Mouse (Mus musculus) embryonic facial prominence, embryonic 14.5 days (tissue): Measurements from ENCODE around the gene Crk. TPM values are rescaled to one million over a fixed set of nuclear protein-coding genes. Genes with fewer than 3 reads are reported as not detected.
A peak's percentile ranks its signal among the peaks of the same experiment; 100 is the strongest.

ENCODE experiments used
- ATAC-seq: fragments of 200-750 bp; cut with Nextera tagmentation; 2 replicates; pipeline ENCODE4 v1.8.0; 2017; ENCODE audit warnings: low read depth, moderate number of reproducible peaks, moderate TSS enrichment
- DNase-seq: peaks from one replicate; pipeline ENCODE4 v3.0.0-alpha.2; 2015; ENCODE audit warnings: low spot score
- H3K27ac ChIP-seq: fragments of 300-500 bp; sonication (generic); replicated peaks from 2 replicates; pipeline ENCODE4 v1.5.1; 2014; ENCODE audit warnings: low read depth, mild to moderate bottlenecking, low read length, moderate library complexity
- H3K27me3 ChIP-seq: fragments of 300-500 bp; sonication (generic); replicated peaks from 2 replicates; pipeline ENCODE4 v1.6.1; 2014; ENCODE audit warnings: low read length; ENCODE audit not compliant: control insufficient read depth, insufficient read depth
- H3K36me3 ChIP-seq: fragments of 300-500 bp; sonication (generic); 2 replicates; pipeline ENCODE4 v1.6.1; 2014; ENCODE audit warnings: low read length, mixed read lengths; ENCODE audit not compliant: control insufficient read depth, insufficient read depth
- H3K4me1 ChIP-seq: fragments of 300-500 bp; sonication (generic); 2 replicates; pipeline ENCODE4 v1.6.1; 2014; ENCODE audit warnings: antibody characterized with exemption, low read length; ENCODE audit not compliant: control insufficient read depth, insufficient read depth
- H3K4me2 ChIP-seq: fragments of 300-500 bp; sonication (generic); 2 replicates; pipeline ENCODE4 v1.6.1; 2014; ENCODE audit warnings: low read depth, mild to moderate bottlenecking, low read length, moderate library complexity, mixed read lengths
- H3K4me3 ChIP-seq: fragments of 300-500 bp; sonication (generic); 2 replicates; pipeline ENCODE4 v1.5.1; 2014; ENCODE audit warnings: low read depth, mild to moderate bottlenecking, low read length
- H3K9ac ChIP-seq: fragments of 300-500 bp; sonication (generic); 2 replicates; pipeline ENCODE4 v1.6.1; 2014; ENCODE audit warnings: low read depth, mild to moderate bottlenecking, low read length, moderate library complexity, mixed read lengths
- H3K9me3 ChIP-seq: fragments of 300-500 bp; sonication (generic); 2 replicates; pipeline ENCODE4 v1.6.1; 2016; ENCODE audit warnings: low read length; ENCODE audit not compliant: control insufficient read depth
- WGBS: fragments of 180-500 bp; shearing (Covaris S2); extraction: QIAGEN DNeasy Blood & Tissue Kit; methylation state at CpG from one replicate; pipeline ENCODE4 v1.1.7; 2014; 5-methylcytosine and 5-hydroxymethylcytosine counted together
- polyA plus RNA-seq: library from polyadenylated mRNA; unstranded; fragments of >200 nt; fragmentation: Nextera tagmentation; extraction: Ambion mirVana; gene quantifications from 2 replicates; pipeline ENCODE4 v1.2.1, GENCODE M21; 2014

The Crk gene
- polyA plus RNA-seq, 1 experiment from 2014 or later, result 106 TPM

DNA sequence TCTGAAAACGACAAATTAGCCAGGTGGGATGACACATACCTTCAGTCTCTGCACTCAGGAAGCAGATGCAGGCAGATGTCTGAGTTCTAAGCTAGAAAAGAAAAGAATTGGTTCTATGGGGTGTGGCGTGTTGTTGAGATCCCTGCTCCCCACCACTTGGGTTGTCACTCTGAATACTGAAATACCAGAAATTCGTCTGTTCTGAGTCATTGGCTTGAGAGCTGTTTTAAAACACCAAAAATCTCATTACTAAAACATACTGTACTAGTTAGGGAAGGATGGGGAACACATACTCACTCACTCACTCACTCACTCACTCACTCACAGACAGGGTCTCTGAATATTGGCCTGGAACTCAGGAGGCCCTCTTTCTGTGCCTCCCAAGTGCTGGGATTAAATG is 57.9 kb downstream of the Crk start:
- peak overlapping the region; percentile 21; the same call in 1 of the 2 replicates for H3K4me2 ChIP-seq
- WGBS, result 57% methylated on average over 3 of the region's 3 CpGs

DNA sequence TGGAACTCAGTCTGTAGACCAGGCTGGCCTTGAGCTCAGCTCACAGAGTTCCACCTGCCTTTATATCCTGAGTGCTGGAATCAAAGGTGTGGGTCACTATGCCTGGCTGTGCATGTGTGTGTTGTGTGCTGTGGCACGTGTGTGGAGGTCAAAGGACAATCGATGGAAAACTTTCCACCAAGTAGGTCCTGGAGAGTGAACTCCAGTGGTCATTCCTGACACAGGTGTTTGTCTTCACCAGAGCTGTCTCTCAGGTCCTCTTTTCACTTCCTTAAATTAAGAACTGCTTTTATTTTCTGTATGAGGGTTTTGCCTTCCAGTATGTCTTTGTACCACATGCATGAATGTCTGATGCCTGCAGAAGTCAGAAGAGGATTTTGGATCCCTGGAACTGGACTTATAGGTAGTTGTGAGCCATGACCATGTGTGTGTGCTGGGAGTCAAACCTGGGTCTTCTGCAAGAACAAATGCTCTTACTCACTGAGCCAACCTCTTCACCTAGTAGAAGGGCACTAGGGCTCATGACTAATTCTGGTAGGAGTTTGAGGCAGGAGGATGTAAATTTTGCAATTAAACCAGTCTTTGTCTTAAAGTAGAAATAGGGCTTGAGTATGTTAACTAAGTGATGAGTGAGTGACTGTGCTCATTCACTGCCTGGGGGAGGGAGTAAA is 58.9 kb downstream of the Crk start:
- Histone ChIP-seq H3K36me3 (peaks cover 37% of the 10 kb centered on the region), H3K27ac (no peak overlapping the region), H3K4me2 (no peak overlapping the region), H3K4me3 (no peak overlapping the region), H3K9me3 (no peaks in the 10 kb centered on the region), H3K27me3 (no peaks in the 10 kb centered on the region), H3K4me1 (peaks cover 42% of the 10 kb centered on the region), H3K9ac (no peak overlapping the region)
- ATAC-seq (no peak), DNase-seq (no peak)
- 79% methylated on average over 2 of the region's 2 CpGs for WGBS

More for the DNA sequence above, 57.9 kb downstream of the Crk start:
- no peak for DNase-seq
- no peak for ATAC-seq
- Histone ChIP-seq H3K4me1 (peaks cover 42% of the 10 kb centered on the region), H3K27me3 (no peaks in the 10 kb centered on the region), H3K9me3 (no peaks in the 10 kb centered on the region), H3K9ac (no peak overlapping the region), H3K36me3 (peaks cover 31% of the 10 kb centered on the region), H3K27ac (no peak overlapping the region), H3K4me3 (0 out of 2 replicates have a peak overlapping the region, but pooled peaks have one; percentile 0)

DNA sequence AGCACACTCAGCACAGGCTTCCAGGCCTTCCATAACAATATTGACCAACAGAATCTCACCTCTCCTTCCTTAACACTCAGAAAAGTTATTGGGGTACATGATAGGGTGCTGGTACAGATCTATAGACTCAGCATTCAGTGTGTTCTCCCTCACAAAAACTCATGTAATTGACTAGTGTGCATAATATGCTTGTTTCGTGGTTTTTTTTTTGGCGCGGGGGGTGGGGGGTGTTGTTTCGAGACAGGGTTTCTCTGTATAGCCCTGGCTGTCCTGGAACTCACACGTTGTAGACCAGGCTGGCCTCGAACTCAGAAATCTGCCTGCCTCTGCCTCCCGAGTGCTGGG is 59.4 kb downstream of the Crk start:
- no peak overlapping the region for H3K4me2 ChIP-seq
- peaks cover 42% of the 10 kb centered on the region for H3K4me1 ChIP-seq
- H3K9ac ChIP-seq, result no peak overlapping the region
- no peak overlapping the region for H3K27ac ChIP-seq
- ATAC-seq (no peak), DNase-seq (no peak)
- no peaks in the 10 kb centered on the region for H3K9me3 ChIP-seq
- H3K4me3 ChIP-seq, result no peak overlapping the region
- H3K27me3 ChIP-seq, result no peaks in the 10 kb centered on the region
- H3K36me3 ChIP-seq, result peaks cover 41% of the 10 kb centered on the region
- 95% methylated on average over 7 of the region's 7 CpGs for WGBS

DNA sequence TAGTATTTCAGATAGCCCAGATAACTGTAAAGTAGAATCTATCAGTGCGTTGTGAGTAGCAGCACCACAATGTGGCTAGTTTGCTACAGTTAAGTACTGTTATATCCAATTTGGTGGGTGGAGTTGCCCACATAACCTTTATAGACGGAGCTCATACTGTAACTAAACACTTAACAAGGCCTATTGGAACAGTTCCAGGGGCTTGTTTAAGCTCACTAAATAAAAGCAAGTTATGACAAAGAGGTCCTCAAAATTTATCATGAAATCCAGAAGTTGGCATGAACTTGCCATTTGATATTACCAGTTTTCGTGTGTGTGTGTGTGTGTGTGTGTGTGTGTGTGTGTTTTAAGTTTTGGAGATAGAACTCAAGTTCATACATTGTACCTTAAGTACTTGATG is 61.1 kb downstream of the Crk start:
- Histone ChIP-seq H3K27ac (no peak overlapping the region), H3K27me3 (no peaks in the 10 kb centered on the region), H3K4me1 (peaks cover 35% of the 10 kb centered on the region), H3K4me3 (no peak overlapping the region), H3K4me2 (no peak overlapping the region), H3K36me3 (peaks cover 41% of the 10 kb centered on the region), H3K9ac (no peak overlapping the region), H3K9me3 (no peaks in the 10 kb centered on the region)
- 50% methylated on average over 3 of the region's 3 CpGs for WGBS
- DNase-seq (peak; percentile 71), ATAC-seq (no peak)

DNA sequence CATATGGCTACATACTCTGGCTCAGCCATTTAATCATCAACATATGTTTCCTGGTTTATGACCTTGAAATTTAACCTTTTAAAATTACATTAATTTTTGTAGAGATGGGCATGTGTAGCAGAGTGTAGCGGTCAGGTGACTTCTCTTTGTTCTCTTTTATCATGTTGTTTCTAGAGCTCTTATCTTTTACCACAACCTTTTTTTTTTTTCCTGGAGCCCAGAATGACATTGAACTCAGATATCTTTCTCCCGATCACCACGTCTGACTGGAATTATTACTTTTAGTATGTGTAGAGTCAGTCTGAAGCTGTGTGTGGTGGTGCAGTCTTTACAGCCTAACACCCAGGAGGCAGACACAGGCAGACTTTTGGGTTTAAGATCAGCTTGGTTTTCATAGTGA is 62.6 kb downstream of the Crk start:
- H3K4me2 ChIP-seq, result no peak overlapping the region
- DNase-seq, result no peak
- H3K27me3 ChIP-seq, result no peaks in the 10 kb centered on the region
- no peaks in the 10 kb centered on the region for H3K9me3 ChIP-seq
- H3K4me3 ChIP-seq, result no peak overlapping the region
- peaks cover 30% of the 10 kb centered on the region for H3K4me1 ChIP-seq
- H3K27ac ChIP-seq, result no peak overlapping the region
- ATAC-seq, result no peak
- H3K36me3 ChIP-seq, result peaks cover 41% of the 10 kb centered on the region
- WGBS, result 58% methylated on average over 3 of the region's 3 CpGs
- H3K9ac ChIP-seq, result no peak overlapping the region

DNA sequence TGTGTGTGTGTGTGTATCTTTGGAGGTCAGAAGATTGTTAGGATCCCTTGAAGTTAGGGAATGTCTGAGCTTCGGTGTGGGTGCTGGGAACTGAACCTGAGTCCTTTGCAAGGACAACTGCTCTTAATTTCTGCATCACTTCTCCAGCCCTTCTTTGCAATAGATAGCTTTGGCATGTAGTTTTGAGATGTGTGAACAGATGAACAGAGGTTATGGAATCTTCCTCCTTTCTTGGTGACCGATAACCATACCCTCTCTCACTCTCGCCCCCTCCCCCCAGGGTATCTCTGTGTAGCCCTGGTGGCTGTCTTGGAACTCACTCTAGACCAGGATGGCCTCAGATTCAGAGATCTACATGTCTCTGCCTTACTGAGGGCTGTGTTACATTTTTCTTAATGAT is 65.7 kb downstream of the Crk start:
- no peak overlapping the region for H3K27ac ChIP-seq
- DNase-seq, result no peak
- peaks cover 29% of the 10 kb centered on the region for H3K4me1 ChIP-seq
- 85% methylated on average over 3 of the region's 3 CpGs for WGBS
- H3K4me2 ChIP-seq, result no peak overlapping the region
- no peak overlapping the region for H3K9ac ChIP-seq
- peaks cover 14% of the 10 kb centered on the region for H3K36me3 ChIP-seq
- H3K4me3 ChIP-seq, result no peak overlapping the region
- no peaks in the 10 kb centered on the region for H3K27me3 ChIP-seq
- H3K9me3 ChIP-seq, result no peaks in the 10 kb centered on the region
- no peak for ATAC-seq

DNA sequence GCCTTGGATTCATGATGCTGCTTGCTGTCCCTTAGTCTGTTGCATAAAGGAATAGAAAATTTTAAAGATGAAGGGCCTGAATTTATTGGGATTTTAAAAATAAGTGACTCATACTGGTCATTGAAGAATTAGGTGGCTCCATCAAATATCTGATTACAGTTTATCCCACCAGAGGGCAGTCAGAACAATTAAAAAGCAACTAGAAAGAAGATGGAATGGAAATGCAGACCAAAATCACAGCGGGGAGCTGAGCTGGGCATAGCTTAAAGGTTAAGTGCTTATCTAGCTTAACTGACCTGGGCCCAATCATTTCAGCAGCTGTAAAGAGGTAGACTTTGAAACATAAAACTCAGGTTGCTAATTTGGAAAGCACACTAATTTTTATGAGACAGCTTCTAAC is 71.5 kb downstream of the Crk start:
- H3K27me3 ChIP-seq, result no peaks in the 10 kb centered on the region
- ATAC-seq, result no peak
- H3K9me3 ChIP-seq, result no peaks in the 10 kb centered on the region
- peaks cover 14% of the 10 kb centered on the region for H3K4me1 ChIP-seq
- no peak for DNase-seq
- peaks cover 32% of the 10 kb centered on the region for H3K36me3 ChIP-seq
- 82% methylated on average over 1 of the region's 1 CpGs for WGBS
- H3K27ac ChIP-seq, result no peak overlapping the region
- H3K9ac ChIP-seq, result no peak overlapping the region
- no peak overlapping the region for H3K4me2 ChIP-seq
- no peak overlapping the region for H3K4me3 ChIP-seq

DNA sequence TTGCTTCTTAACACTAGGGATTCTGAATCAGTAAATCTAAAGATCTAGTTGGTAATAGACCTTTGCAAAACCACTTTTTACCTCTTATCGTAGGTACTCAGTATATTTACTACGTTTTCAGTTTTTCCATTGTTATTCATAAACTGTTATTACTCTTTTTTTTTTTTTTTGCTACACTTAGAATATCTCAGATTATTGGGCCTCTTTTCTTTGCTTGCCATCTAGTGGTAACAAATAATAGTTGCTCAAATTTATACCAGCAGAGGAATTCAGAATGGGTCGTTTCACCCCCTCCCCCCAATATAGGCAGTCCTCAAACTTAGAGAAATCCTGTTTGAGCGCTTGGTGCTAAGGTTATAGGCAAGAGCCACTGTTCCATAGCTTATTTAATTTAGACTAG is 72.0 kb downstream of the Crk start:
- H3K4me2 ChIP-seq, result no peak overlapping the region
- H3K27me3 ChIP-seq, result no peaks in the 10 kb centered on the region
- no peak overlapping the region for H3K4me3 ChIP-seq
- H3K27ac ChIP-seq, result no peak overlapping the region
- DNase-seq (no peak), ATAC-seq (no peak)
- H3K9ac ChIP-seq, result no peak overlapping the region
- 77% methylated on average over 4 of the region's 4 CpGs for WGBS
- peaks cover 37% of the 10 kb centered on the region for H3K36me3 ChIP-seq
- H3K9me3 ChIP-seq, result no peaks in the 10 kb centered on the region
- H3K4me1 ChIP-seq, result peaks cover 11% of the 10 kb centered on the region
